Mouse (Mus musculus): ENCODE measurements around the gene Sun1.

The Sun1 gene

GRCm38 (mm10) chr5:139208183-139208582, 7.7 kb downstream of the Sun1 start:
- ATAC-seq (ENCODE audit: low TSS enrichment), result no peak

- no peak for ATAC-seq (ENCODE audit: low TSS enrichment)
Observed at GRCm38 (mm10) chr5:139208871-139209684, 8.6 kb downstream of the Sun1 start.

- no peak for ATAC-seq (ENCODE audit: low TSS enrichment)
Observed at GRCm38 (mm10) chr5:139209685-139210026, 9.2 kb downstream of the Sun1 start.

- no peak for ATAC-seq (ENCODE audit: low TSS enrichment)
Observed at GRCm38 (mm10) chr5:139211737-139212385, 11.4 kb downstream of the Sun1 start.

GRCm38 (mm10) chr5:139214298-139214697, 13.9 kb downstream of the Sun1 start:
- ATAC-seq (ENCODE audit: low TSS enrichment), result peak; percentile 56; the same call in 1 of the 2 replicates

- peak; percentile 47; the same call in 1 of the 2 replicates for ATAC-seq (ENCODE audit: low TSS enrichment)
Observed at GRCm38 (mm10) chr5:139215184-139215583, 14.7 kb downstream of the Sun1 start.

- ATAC-seq (ENCODE audit: low TSS enrichment), result no peak
Observed at GRCm38 (mm10) chr5:139216121-139216520, 15.7 kb downstream of the Sun1 start.

- peak; percentile 41 for ATAC-seq (ENCODE audit: low TSS enrichment)
Observed at GRCm38 (mm10) chr5:139216774-139217173, 16.3 kb downstream of the Sun1 start.

GRCm38 (mm10) chr5:139220006-139220515, 19.6 kb downstream of the Sun1 start:
- ATAC-seq (ENCODE audit: low TSS enrichment), result no peak

GRCm38 (mm10) chr5:139220610-139221009, 20.2 kb downstream of the Sun1 start:
- ATAC-seq (ENCODE audit: low TSS enrichment), result no peak

- ATAC-seq (ENCODE audit: low TSS enrichment), result no peak
Observed at GRCm38 (mm10) chr5:139223331-139223730, 22.9 kb downstream of the Sun1 start.

- ATAC-seq (ENCODE audit: low TSS enrichment), result no peak
Observed at GRCm38 (mm10) chr5:139227236-139227635, 26.8 kb downstream of the Sun1 start.

- no peak for ATAC-seq (ENCODE audit: low TSS enrichment)
Observed at GRCm38 (mm10) chr5:139227645-139228044, 27.2 kb downstream of the Sun1 start.

- ATAC-seq (ENCODE audit: low TSS enrichment), result no peak
Observed at GRCm38 (mm10) chr5:139228318-139228717, 27.9 kb downstream of the Sun1 start.

- ATAC-seq (ENCODE audit: low TSS enrichment), result peak; percentile 47; the same call in 1 of the 2 replicates
Observed at GRCm38 (mm10) chr5:139229716-139230115, 29.3 kb downstream of the Sun1 start.

GRCm38 (mm10) chr5:139232083-139232482, 31.6 kb downstream of the Sun1 start:
- no peak for ATAC-seq (ENCODE audit: low TSS enrichment)

GRCm38 (mm10) chr5:139234423-139234822, 34.0 kb downstream of the Sun1 start:
- ATAC-seq (ENCODE audit: low TSS enrichment), result no peak

- ATAC-seq (ENCODE audit: low TSS enrichment), result no peak
Observed at GRCm38 (mm10) chr5:139237436-139237835, 37.0 kb downstream of the Sun1 start.

GRCm38 (mm10) chr5:139241022-139241761, 40.8 kb downstream of the Sun1 start:
- peak; percentile 62; the same call in 1 of the 2 replicates for ATAC-seq (ENCODE audit: low TSS enrichment)

- no peak for ATAC-seq (ENCODE audit: low TSS enrichment)
Observed at GRCm38 (mm10) chr5:139243384-139243783, 42.9 kb downstream of the Sun1 start.

- ATAC-seq (ENCODE audit: low TSS enrichment), result no peak
Observed at GRCm38 (mm10) chr5:139247767-139248166, 47.3 kb downstream of the Sun1 start.

GRCm38 (mm10) chr5:139248846-139249245, 48.4 kb downstream of the Sun1 start:
- no peak for ATAC-seq (ENCODE audit: low TSS enrichment)
